Mouse (Mus musculus): ENCODE results near the gene Isy1. TPM values are rescaled to one million over a fixed set of nuclear protein-coding genes. Genes with fewer than 3 reads are reported as not detected.

Isy1 gene
- polyA plus RNA-seq, 1 experiment from 2014 or later, result 41.3 TPM

GRCm38 (mm10) chr6:87820366-87820765 is 18.2 kb downstream of the Isy1 start:
- WGBS, result 90% methylated on average over 2 of the region's 2 CpGs

GRCm38 (mm10) chr6:87814486-87814885 is 24.1 kb downstream of the Isy1 start:
- Histone ChIP-seq H3K4me1 (ENCODE audit: insufficient read depth, low read length) (peaks cover 26% of the 10 kb centered on the region), H3K9me3 (ENCODE audit: low read length) (no peaks in the 10 kb centered on the region), H3K4me3 (ENCODE audit: low read length) (no peak overlapping the region), H3K36me3 (ENCODE audit: insufficient read depth, low read length) (peaks cover 34% of the 10 kb centered on the region), H3K27me3 (ENCODE audit: insufficient read depth, low read length) (no peaks in the 10 kb centered on the region), H3K9ac (replicated peaks; ENCODE audit: low read length) (no peak overlapping the region), H3K4me2 (replicated peaks; ENCODE audit: low read depth, low read length) (no peak overlapping the region), H3K27ac (ENCODE audit: low read length) (no peak overlapping the region)
- WGBS, result 85% methylated on average over 5 of the region's 5 CpGs
- ATAC-seq (ENCODE audit: low FRiP score, low TSS enrichment), result no peak

More at GRCm38 (mm10) chr6:87820366-87820765, 18.2 kb downstream of the Isy1 start:
- no peaks in the 10 kb centered on the region for H3K9me3 ChIP-seq (ENCODE audit: low read length)
- H3K27me3 ChIP-seq (ENCODE audit: insufficient read depth, low read length), result no peaks in the 10 kb centered on the region
- H3K4me1 ChIP-seq (ENCODE audit: insufficient read depth, low read length), result no peaks in the 10 kb centered on the region
- no peak overlapping the region for H3K27ac ChIP-seq (ENCODE audit: low read length)
- H3K4me3 ChIP-seq (ENCODE audit: low read length), result no peak overlapping the region
- H3K36me3 ChIP-seq (ENCODE audit: insufficient read depth, low read length), result peaks cover 76% of the 10 kb centered on the region
- ATAC-seq (ENCODE audit: low FRiP score, low TSS enrichment), result no peak
- no peak overlapping the region for H3K9ac ChIP-seq (replicated peaks; ENCODE audit: low read length)
- no peak overlapping the region for H3K4me2 ChIP-seq (replicated peaks; ENCODE audit: low read depth, low read length)

GRCm38 (mm10) chr6:87812656-87813055 is 25.9 kb downstream of the Isy1 start:
- Histone ChIP-seq H3K27me3 (ENCODE audit: insufficient read depth, low read length) (no peaks in the 10 kb centered on the region), H3K4me1 (ENCODE audit: insufficient read depth, low read length) (peaks cover 27% of the 10 kb centered on the region), H3K36me3 (ENCODE audit: insufficient read depth, low read length) (peaks cover 17% of the 10 kb centered on the region), H3K4me3 (ENCODE audit: low read length) (peak overlapping the region; percentile 67; the same call in 1 of the 2 replicates), H3K9me3 (ENCODE audit: low read length) (no peaks in the 10 kb centered on the region), H3K27ac (ENCODE audit: low read length) (peak overlapping the region; percentile 74; the same call in 1 of the 2 replicates), H3K4me2 (replicated peaks; ENCODE audit: low read depth, low read length) (peak overlapping the region; percentile 88), H3K9ac (replicated peaks; ENCODE audit: low read length) (peak overlapping the region; percentile 48)
- WGBS, result 75% methylated on average over 1 of the region's 1 CpGs
- ATAC-seq (ENCODE audit: low FRiP score, low TSS enrichment), result no peak

GRCm38 (mm10) chr6:87811675-87812338 is 26.8 kb downstream of the Isy1 start, which contains the start of gene Rab43:
Rab43 (minus strand) TSS chr6:87812164.
- WGBS, result under 1% methylated on average over 48 of the region's 56 CpGs
- no peaks in the 10 kb centered on the region for H3K27me3 ChIP-seq (ENCODE audit: insufficient read depth, low read length)

GRCm38 (mm10) chr6:87810713-87811669 is 27.6 kb downstream of the Isy1 start:
- Histone ChIP-seq H3K36me3 (ENCODE audit: insufficient read depth, low read length) (0 out of 2 replicates have a peak, but pooled peaks cover 2% of the 10 kb centered on the region), H3K4me2 (replicated peaks; ENCODE audit: low read depth, low read length) (peak overlapping the region; percentile 88), H3K27ac (ENCODE audit: low read length) (peak overlapping the region; percentile 76), H3K4me1 (ENCODE audit: insufficient read depth, low read length) (peaks cover 31% of the 10 kb centered on the region), H3K9ac (replicated peaks; ENCODE audit: low read length) (peak overlapping the region; percentile 74), H3K9me3 (ENCODE audit: low read length) (no peaks in the 10 kb centered on the region), H3K27me3 (ENCODE audit: insufficient read depth, low read length) (no peaks in the 10 kb centered on the region), H3K4me3 (ENCODE audit: low read length) (peak overlapping the region; percentile 67)
- WGBS, result under 1% methylated on average over 76 of the region's 77 CpGs
- ATAC-seq (ENCODE audit: low FRiP score, low TSS enrichment), result peak; percentile 17; the same call in 1 of the 2 replicates

More at GRCm38 (mm10) chr6:87811675-87812338, 26.8 kb downstream of the Isy1 start, which contains the start of gene Rab43:
- H3K4me3 ChIP-seq (ENCODE audit: low read length), result peak within 1 kb of the TSS; percentile 67
- H3K4me2 ChIP-seq (replicated peaks; ENCODE audit: low read depth, low read length), result peak within 1 kb of the TSS; percentile 88
- H3K9ac ChIP-seq (replicated peaks; ENCODE audit: low read length), result peak within 1 kb of the TSS; percentile 74
- peaks cover 30% of the 10 kb centered on the region for H3K4me1 ChIP-seq (ENCODE audit: insufficient read depth, low read length)
- H3K36me3 ChIP-seq (ENCODE audit: insufficient read depth, low read length), result peaks cover 9% of the 10 kb centered on the region
- ATAC-seq (ENCODE audit: low FRiP score, low TSS enrichment), result peak; percentile 96
- peak within 1 kb of the TSS; percentile 76 for H3K27ac ChIP-seq (ENCODE audit: low read length)
- no peaks in the 10 kb centered on the region for H3K9me3 ChIP-seq (ENCODE audit: low read length)

- Histone ChIP-seq H3K9ac (replicated peaks; ENCODE audit: low read length) (peak overlapping the region; percentile 74), H3K4me2 (replicated peaks; ENCODE audit: low read depth, low read length) (peak overlapping the region; percentile 88), H3K27ac (ENCODE audit: low read length) (peak overlapping the region; percentile 76), H3K27me3 (ENCODE audit: insufficient read depth, low read length) (no peaks in the 10 kb centered on the region), H3K36me3 (ENCODE audit: insufficient read depth, low read length) (0 out of 2 replicates have a peak, but pooled peaks cover 2% of the 10 kb centered on the region), H3K4me1 (ENCODE audit: insufficient read depth, low read length) (peaks cover 31% of the 10 kb centered on the region), H3K4me3 (ENCODE audit: low read length) (peak overlapping the region; percentile 67), H3K9me3 (ENCODE audit: low read length) (no peaks in the 10 kb centered on the region)
- ATAC-seq (ENCODE audit: low FRiP score, low TSS enrichment), result no peak
- 20% methylated on average over 6 of the region's 6 CpGs for WGBS
Measured at GRCm38 (mm10) chr6:87810311-87810710, 28.3 kb downstream of the Isy1 start.

GRCm38 (mm10) chr6:87809651-87810161 is 28.9 kb downstream of the Isy1 start:
- Histone ChIP-seq H3K4me2 (replicated peaks; ENCODE audit: low read depth, low read length) (peak overlapping the region; percentile 88), H3K27ac (ENCODE audit: low read length) (no peak overlapping the region; the same call in 1 of the 2 replicates), H3K9me3 (ENCODE audit: low read length) (no peaks in the 10 kb centered on the region), H3K9ac (replicated peaks; ENCODE audit: low read length) (no peak overlapping the region), H3K4me1 (ENCODE audit: insufficient read depth, low read length) (peaks cover 31% of the 10 kb centered on the region), H3K4me3 (ENCODE audit: low read length) (no peak overlapping the region; the same call in 1 of the 2 replicates), H3K36me3 (ENCODE audit: insufficient read depth, low read length) (0 out of 2 replicates have a peak, but pooled peaks cover 2% of the 10 kb centered on the region), H3K27me3 (ENCODE audit: insufficient read depth, low read length) (no peaks in the 10 kb centered on the region)
- ATAC-seq (ENCODE audit: low FRiP score, low TSS enrichment), result no peak
- WGBS, result 83% methylated on average over 6 of the region's 6 CpGs

- Histone ChIP-seq H3K9ac (replicated peaks; ENCODE audit: low read length) (no peak overlapping the region), H3K4me1 (ENCODE audit: insufficient read depth, low read length) (peaks cover 31% of the 10 kb centered on the region), H3K27me3 (ENCODE audit: insufficient read depth, low read length) (no peaks in the 10 kb centered on the region), H3K36me3 (ENCODE audit: insufficient read depth, low read length) (no peaks in the 10 kb centered on the region), H3K27ac (ENCODE audit: low read length) (no peak overlapping the region), H3K4me2 (replicated peaks; ENCODE audit: low read depth, low read length) (no peak overlapping the region), H3K9me3 (ENCODE audit: low read length) (no peaks in the 10 kb centered on the region), H3K4me3 (ENCODE audit: low read length) (no peak overlapping the region)
- WGBS, result 89% methylated on average over 2 of the region's 2 CpGs
- ATAC-seq (ENCODE audit: low FRiP score, low TSS enrichment), result no peak
Measured at GRCm38 (mm10) chr6:87809144-87809543, 29.5 kb downstream of the Isy1 start.

GRCm38 (mm10) chr6:87808521-87808920 is 30.1 kb downstream of the Isy1 start:
- Histone ChIP-seq H3K27me3 (ENCODE audit: insufficient read depth, low read length) (no peaks in the 10 kb centered on the region), H3K4me3 (ENCODE audit: low read length) (no peak overlapping the region), H3K9ac (replicated peaks; ENCODE audit: low read length) (0 out of 2 replicates have a peak overlapping the region, but pooled peaks have one; percentile 22), H3K27ac (ENCODE audit: low read length) (no peak overlapping the region), H3K9me3 (ENCODE audit: low read length) (no peaks in the 10 kb centered on the region), H3K4me2 (replicated peaks; ENCODE audit: low read depth, low read length) (no peak overlapping the region), H3K4me1 (ENCODE audit: insufficient read depth, low read length) (peaks cover 31% of the 10 kb centered on the region), H3K36me3 (ENCODE audit: insufficient read depth, low read length) (no peaks in the 10 kb centered on the region)
- 64% methylated on average over 3 of the region's 3 CpGs for WGBS
- no peak for ATAC-seq (ENCODE audit: low FRiP score, low TSS enrichment)

All from kidney, embryonic 16.5 days (tissue).